Mouse (Mus musculus) ovary, adult 18-20 months (tissue): ENCODE measurements around the gene Meox2.
"Not testable (repeated sequence)": the region's sequence is repeated elsewhere in the genome, so short reads cannot be mapped to it uniquely, and the experiment has no call there.

Source experiments
- DNase-seq: peaks from one replicate; pipeline ENCODE4 v3.0.0; 2022; ENCODE audit warnings: low spot score, mixed read lengths

The Meox2 gene

GRCm38 (mm10) chr12:37108390-37108738, at the start of gene Meox2:
Gene Meox2 (plus strand): TSS chr12:37108540.
- DNase-seq = no peak

GRCm38 (mm10) chr12:37072636-37073035, 35.7 kb upstream of the Meox2 start:
- DNase-seq = no peak

DNA sequence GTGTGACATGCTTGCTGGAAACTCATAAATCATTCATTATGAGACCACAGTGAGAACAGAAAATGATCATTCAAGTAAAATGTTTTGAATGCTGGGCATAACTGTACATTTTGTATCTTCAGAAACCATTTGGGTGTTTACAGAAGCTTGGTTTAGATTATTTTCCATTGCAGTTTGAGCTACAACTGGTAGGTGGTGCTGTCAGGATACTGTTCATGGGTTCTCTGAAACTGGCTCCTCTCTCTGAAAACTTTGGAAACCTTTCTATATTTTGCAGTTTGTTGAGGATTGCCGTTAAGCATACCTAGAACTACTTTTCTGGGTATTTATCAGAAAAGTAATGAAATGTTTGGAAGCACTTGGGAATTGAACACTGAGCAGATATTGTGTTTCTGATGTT, 31.0 kb upstream of the Meox2 start:
- no peak for DNase-seq

DNA sequence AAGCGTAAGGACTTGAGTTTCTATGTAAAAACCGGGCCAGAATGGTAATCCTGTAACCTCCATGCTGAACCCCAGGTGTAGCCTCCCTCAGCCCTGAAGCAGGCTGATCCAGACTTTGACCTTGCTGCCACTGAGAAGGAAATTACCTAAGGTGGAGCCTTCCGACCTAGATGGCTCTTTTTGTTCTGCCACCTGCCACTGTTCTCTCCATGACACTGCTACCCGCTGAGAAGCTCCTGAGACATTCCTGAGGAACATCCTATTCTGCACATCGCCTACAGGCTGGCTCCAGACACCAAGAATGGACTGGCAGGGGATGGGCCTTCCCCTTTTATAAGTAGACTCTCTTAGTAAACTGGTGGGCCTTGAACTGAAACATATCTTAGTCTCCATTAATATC, 28.3 kb upstream of the Meox2 start:
- DNase-seq = not testable (repeated sequence)

DNA sequence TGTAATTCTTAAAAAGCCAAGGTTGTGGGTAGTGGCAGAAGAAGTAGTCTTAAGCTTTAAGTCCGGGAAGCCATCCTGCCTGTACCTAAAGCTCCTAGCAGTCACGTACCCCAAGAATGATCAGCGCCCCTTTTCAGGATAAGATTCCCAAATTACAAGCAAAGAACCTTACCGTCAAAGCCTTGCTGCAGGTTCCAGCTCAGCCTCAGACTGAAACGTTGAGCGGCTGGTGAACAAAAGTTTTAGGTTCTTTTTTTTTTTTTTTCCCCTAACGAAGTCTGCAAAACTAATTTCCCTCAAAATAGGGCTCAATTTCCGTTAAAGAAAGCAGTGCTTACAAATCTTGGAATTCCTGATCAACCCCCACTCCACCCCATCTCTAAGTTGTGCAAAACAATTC, 1.8 kb upstream of the Meox2 start:
- DNase-seq = no peak

- DNase-seq = no peak
Measured at GRCm38 (mm10) chr12:37107150-37107549, 1.2 kb upstream of the Meox2 start.

DNA sequence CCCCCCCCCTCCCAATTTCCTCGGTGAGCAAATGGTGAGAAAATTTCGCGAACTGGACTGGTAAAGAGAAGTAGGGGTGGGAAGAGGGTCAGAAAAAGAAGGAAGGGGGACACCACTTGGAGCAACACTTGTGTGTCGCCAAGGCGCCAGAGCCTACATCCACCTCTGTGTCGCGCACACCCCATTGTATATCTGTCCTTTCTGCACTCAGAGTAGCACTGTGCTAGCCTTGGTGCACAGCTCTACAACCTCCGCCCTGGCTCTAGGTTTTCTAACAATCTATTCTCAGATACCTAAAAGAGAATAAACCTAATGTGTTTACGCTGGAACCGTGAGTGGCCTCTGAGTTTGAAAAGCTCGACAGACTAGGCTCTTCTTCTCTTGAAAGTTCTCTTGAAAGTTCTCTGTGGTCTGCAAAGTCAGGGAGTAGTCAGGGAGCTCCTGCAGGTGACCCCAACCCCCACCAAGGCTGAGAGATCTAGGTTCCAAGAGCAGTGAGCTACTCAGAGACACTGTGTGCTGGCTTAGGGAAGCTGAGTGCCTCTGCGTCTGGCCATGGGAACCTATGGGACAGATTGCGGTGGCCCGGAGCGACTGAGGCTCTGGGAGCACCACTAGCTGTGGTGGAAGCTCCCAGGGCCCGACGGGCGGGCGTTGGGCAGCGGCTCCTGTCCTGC, 489 bp upstream of the Meox2 start:
- no peak for DNase-seq

DNA sequence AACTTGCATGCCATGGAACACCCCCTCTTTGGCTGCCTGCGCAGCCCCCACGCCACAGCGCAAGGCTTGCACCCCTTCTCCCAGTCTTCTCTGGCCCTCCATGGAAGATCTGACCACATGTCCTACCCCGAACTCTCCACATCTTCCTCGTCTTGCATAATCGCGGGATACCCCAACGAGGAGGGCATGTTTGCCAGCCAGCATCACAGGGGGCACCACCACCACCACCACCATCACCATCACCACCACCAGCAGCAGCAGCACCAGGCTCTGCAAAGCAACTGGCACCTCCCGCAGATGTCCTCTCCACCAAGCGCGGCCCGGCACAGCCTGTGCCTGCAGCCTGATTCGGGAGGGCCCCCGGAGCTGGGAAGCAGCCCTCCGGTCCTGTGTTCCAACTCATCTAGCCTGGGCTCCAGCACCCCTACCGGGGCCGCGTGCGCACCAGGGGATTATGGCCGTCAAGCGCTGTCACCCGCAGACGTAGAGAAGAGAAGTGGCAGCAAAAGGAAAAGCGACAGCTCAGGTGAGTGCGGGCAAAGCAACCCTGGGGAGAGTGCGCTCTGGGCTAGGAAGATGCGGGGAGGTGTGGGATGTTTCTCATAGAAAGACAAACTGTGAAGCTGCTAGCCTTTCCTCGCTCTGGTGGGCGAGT, 606 bp downstream of the Meox2 start:
- DNase-seq = no peak

DNA sequence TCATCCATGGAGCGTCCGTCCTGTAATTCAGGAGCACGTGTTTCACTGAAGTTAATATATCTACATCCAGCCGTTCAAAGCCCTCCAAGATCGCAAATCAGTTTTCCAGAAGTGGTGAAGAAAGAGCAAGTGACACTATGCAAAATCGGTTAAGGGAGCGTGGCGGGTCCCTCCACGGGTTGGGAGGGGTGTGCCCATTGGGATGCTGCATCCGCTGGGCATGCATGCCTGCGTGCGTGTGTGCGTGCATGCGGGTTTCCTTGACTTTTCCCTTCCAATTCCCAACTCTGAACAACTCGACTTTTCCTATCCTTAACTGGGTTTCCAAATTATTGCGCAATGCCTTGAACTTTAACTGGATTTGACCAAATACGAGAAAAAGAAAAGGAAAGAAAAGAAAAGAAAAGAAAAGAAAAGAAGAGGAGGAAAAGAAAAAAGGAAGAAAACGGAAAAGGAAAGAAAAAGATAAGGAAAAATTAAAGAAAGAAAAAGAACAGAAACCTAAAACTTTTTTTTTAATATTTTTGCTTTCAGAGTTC, 1.2 kb downstream of the Meox2 start:
- no peak for DNase-seq

- no peak for DNase-seq
Measured at GRCm38 (mm10) chr12:37110977-37111376, 2.6 kb downstream of the Meox2 start.

DNA sequence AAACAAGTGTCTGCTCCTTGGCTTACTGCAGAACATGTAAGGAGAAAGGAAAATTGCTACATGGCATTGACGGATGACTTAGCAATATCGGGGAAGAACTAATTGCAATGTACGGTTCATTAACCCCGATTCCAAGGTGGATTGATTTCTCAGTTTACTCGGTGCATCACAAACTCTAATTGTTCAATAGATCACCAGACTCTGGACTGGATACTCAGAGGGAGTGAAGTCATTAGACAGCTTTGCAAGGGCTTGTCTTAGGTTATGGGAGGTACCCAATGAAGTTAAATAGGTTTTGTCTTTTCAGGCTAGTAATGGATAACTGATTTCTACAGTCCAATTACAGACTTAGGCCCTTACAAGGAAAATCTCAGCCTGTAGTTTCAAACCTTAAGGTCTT, 10.9 kb downstream of the Meox2 start:
- DNase-seq = no peak

DNA sequence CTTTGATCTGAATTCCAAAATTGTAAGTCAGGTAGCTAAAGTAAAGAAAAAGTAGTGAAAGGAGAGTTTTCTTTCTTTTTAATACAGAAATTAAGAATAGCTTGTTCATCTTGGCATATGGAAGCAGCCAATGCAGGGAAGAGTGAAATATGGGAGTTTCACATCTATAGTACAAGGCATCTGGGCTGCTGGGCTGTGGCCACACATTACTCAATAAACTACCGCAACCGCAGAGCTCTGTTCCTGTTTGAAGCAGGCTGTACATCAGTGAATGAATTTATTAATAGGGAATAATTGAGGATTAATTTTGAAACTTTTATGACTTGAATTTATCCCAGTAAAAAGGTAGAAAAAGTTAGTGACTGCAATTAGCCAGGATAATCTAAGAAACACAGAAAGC, 15.4 kb downstream of the Meox2 start:
- no peak for DNase-seq

DNA sequence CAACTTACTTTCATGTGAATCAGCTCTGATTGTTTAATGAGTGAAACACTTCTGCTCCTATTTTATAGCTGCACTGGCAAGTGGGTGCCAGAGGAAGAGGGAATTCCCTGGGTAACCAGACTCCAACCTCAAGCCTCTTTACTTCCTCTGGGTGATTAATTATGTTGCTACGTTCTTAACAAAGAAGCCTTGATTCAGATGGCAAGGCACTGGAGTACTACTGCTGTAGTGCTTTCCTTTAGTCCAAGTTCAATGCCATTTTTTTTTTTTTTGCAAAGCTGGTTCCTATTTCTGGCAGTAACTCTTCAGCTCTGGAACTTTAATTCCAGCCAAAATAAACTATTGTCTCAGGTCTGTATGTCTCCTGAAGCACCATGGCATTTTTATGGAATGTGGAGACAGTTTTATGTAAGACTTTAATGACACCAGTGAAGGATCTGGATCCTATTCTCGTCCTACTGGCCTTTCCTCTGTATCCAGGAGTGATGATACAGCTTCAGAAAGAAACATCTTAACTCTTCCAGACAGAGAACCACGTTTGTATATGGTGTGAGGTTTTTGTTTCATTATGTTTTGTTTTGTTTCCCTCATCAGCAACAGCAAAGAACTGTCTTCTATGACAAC, 33.9 kb downstream of the Meox2 start:
- DNase-seq = no peak

DNA sequence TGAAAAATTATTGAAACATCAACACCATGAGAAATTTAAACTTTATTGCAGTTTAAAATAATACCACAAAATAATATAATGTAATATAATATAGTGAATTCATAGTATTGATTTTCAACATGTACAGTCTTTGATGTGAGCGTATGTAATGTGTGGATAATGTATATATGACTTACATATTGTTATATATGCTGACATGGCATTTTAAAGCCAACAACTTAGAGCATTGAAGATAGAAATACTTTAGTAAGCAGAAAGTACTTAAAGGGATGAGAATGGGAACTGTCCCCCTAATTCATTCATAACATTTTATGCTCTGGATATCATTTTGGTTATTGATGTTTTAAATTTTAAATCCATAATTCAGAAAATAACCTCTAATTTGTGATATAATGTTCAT, 35.5 kb downstream of the Meox2 start:
- no peak for DNase-seq

GRCm38 (mm10) chr12:37167742-37168141, 59.4 kb downstream of the Meox2 start:
- no peak for DNase-seq

DNA sequence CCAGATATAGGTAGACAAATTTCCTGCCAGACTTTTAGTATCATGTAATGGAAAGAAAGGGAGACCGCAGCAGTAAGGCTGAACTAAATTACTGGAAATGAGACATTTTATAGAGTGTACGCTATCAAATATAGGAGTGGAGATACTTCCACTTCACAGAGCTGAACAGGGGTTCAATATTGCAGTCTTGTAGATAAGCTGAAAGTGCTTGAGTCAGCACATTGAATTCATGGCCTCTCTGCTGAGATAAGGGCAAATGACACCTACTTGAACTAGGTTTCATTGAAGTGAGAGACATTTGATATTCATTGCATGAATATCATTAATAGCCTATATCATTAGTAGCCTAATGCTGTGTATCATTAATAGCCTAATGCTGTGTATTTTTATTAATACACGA, 65.0 kb downstream of the Meox2 start:
- DNase-seq = no peak

GRCm38 (mm10) chr12:37183689-37184088, 75.3 kb downstream of the Meox2 start:
- DNase-seq = no peak

- no peak for DNase-seq
Measured at GRCm38 (mm10) chr12:37188940-37189488, 80.7 kb downstream of the Meox2 start.
